Mouse (Mus musculus): ENCODE results near the gene Zfp28.

Gene Zfp28

GRCm38 (mm10) chr7:6410043-6410442, 26.9 kb downstream of the Zfp28 start, which contains the start of gene Gm20715:
TSS of gene Gm20715 (plus strand) at chr7:6410277.
- peak; percentile 40 to 48 for DNase-seq

- peak in 1 of 2 experiments; percentile 11 for DNase-seq
Observed at GRCm38 (mm10) chr7:6414626-6415441, 31.7 kb downstream of the Zfp28 start.

DNA sequence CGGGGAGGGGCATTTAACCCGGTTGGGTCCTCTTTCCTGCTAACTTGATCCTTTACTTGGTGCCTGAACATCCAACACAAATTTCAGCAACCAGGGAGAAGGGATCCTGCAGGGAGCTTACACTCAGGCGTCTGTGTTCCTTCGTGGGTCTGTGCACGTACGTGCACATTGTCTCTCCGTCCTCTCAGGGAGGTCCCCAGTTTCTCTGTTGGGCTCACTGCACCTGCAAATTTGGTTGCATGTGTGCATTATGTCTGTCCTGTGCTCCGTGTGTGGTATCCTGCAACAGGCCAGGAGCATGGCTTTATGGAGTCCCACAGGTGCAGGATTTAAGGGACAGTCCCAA, 32.3 kb downstream of the Zfp28 start:
- DNase-seq = no peak

DNA sequence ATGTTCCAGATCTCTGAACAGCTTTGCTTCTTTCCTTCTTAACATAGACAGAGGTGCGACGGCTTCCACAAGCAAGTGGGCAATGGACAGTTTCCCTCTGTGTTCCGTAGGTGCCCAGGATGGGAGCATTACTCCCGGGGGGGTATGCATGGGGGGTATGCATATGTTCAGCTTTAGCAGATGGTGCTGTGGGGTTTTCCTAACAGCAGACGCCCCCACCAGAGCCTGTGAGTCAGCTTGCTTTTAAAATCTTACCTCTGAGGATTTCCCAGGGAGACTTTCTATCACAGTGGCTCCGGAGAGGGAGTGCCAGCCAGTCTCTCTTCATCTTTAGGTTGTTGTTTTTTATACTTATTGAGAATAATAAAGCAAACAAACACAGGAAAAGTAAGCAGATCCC, 36.8 kb downstream of the Zfp28 start:
- DNase-seq = no peak

GRCm38 (mm10) chr7:6429381-6429780, 46.3 kb downstream of the Zfp28 start:
- no peak for DNase-seq

GRCm38 (mm10) chr7:6430342-6430741, 47.2 kb downstream of the Zfp28 start:
- DNase-seq = peak in 1 of 2 experiments; percentile 9

DNA sequence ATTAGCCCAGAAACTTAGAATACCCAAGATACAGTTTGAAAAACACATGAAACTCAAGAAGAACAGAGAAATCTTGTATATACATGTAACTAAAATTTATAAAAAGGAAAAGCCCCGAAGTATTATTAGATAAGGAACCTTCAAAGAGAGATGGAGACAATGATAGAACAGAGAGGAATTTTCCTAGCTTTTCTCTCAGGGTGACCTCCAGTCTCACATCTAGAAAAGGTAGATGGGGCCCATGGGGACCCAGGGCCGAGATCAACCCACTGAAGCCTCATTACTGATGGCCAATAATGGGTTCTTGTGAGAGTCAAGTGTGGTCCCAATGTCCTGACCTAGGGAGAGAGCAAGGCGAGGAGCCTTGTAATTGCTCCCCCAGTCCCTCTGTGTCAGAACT, 55.3 kb downstream of the Zfp28 start, which contains the start of gene Olfr1344:
Olfr1344 (plus strand) TSS at position 301 of the 400 bp plus-strand sequence.
- DNase-seq = no peak

DNA sequence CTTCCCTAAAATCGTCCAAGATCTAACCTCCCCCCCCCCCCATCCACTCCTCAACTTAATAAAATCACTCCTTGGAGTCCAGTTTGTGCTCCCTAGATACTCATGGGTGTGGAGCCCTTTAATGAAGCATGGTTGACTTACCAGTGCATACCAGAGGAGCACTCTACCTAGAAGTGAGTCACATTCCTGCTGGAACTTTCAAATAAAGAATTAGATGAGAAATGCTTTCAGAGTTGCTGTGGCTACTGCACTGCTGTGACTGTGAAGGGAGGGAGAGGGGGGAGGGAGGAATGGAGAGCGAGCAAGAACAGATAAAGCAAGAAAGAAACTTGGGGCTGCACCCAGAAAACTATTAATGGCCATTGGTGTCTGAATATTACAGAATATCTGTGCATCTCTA, 58.1 kb downstream of the Zfp28 start:
- DNase-seq = no peak
